Mouse (Mus musculus): ENCODE measurements around the gene Krt24.

DNA sequence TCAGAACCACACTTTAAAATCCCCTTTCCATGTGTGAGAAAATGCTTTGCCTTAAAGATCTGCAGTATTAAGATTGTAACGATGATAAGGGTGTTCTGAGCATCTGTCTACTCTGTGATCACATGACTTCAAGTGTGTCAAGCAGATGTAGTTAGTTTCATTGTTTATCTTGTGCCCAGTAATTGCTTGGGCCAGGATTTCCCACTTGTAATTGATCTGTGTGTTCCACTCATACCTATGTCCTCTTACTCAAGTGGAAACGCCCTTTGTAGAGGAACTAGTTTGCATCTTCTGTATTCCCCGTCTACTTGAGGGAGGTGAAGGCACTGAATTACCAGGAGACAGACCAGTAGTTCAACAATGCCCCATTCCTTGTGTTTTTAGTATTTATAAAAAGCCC lies 34.4 kb downstream of the Krt24 start:
- TF ChIP-seq CEBPB (IDR thresholded peaks at IDR 0.05; ENCODE audit: insufficient read depth, poor library complexity, severe bottlenecking) (no peak), POLR2A (IDR thresholded peaks at IDR 0.05; ENCODE audit: insufficient read length, low read depth) (no peak)
